Mouse (Mus musculus): ENCODE results near the gene Glp2r. TPM values are rescaled to one million over a fixed set of nuclear protein-coding genes. Genes with fewer than 3 reads are reported as not detected.

Glp2r gene
- polyA plus RNA-seq, 1 experiment, result not detected

DNA sequence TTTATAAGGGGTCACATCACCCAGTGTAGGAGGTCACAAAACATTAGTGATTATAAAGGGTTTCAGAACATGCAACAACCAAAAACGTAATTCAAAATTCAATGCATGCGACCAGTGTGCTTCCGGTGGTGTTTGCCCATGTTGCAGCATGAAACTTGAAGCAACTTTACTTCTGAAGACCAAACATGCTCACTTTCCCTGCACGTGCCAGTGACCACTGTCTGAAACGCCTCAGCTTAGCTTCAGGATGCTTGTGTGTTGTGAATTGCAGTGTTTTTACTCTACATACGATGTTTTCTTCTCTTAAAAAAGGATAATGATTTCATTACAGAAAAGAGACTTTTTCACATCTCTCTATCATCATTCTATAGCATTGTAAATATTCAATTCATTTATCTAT, 32.6 kb downstream of the Glp2r start:
- no peaks in the 10 kb centered on the region for H3K9me3 ChIP-seq (replicated peaks; ENCODE audit: control insufficient read depth, insufficient read depth, low read length, poor library complexity, severe bottlenecking)
- TF ChIP-seq CTCF (IDR thresholded peaks at IDR 0.05; ENCODE audit: low read depth, low read length), result no peak
- TF ChIP-seq POLR2A (IDR thresholded peaks at IDR 0.05; ENCODE audit: insufficient read depth, low read length), result no peak
- TF ChIP-seq EP300 (IDR thresholded peaks at IDR 0.05; ENCODE audit: insufficient read depth, low read depth, low read length), result no peak
- no peak overlapping the region for H3K4me3 ChIP-seq (ENCODE audit: low read depth, low read length)
- H3K27ac ChIP-seq (ENCODE audit: insufficient read depth, low read length), result no peak overlapping the region
- no peaks in the 10 kb centered on the region for H3K27me3 ChIP-seq (ENCODE audit: control insufficient read depth, insufficient read depth, low read length, poor library complexity, severe bottlenecking)
- H3K36me3 ChIP-seq (ENCODE audit: control insufficient read depth, insufficient read depth, low read length, poor library complexity, severe bottlenecking), result no peaks in the 10 kb centered on the region
- H3K9ac ChIP-seq (ENCODE audit: low read depth, poor library complexity, severe bottlenecking), result no peak overlapping the region
- no peaks in the 10 kb centered on the region for H3K4me1 ChIP-seq (ENCODE audit: control insufficient read depth, insufficient read depth, low read length)

DNA sequence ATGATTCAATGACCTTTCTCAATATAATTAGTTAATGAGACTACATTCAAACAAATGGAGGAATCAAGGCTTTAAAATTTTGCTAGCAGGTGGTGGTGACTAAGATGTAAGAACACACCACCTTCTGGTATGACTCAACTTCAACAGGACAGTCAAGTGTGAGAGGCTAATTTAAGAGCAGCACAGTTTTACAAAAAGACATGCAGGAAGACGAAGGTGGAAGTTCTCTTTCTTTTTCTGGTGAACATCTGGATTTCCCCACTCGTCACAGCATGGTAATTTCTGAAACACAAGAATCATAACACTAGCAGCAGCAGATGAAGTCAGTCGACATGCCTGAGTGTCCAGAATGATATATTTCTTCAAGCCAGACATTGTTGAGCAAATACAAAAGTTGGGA, 36.4 kb downstream of the Glp2r start:
- Histone ChIP-seq H3K9ac (ENCODE audit: low read depth, poor library complexity, severe bottlenecking) (no peak overlapping the region), H3K27me3 (ENCODE audit: control insufficient read depth, insufficient read depth, low read length, poor library complexity, severe bottlenecking) (no peaks in the 10 kb centered on the region), H3K4me1 (ENCODE audit: control insufficient read depth, insufficient read depth, low read length) (no peaks in the 10 kb centered on the region), H3K36me3 (ENCODE audit: control insufficient read depth, insufficient read depth, low read length, poor library complexity, severe bottlenecking) (no peaks in the 10 kb centered on the region), H3K27ac (ENCODE audit: insufficient read depth, low read length) (no peak overlapping the region), H3K4me3 (ENCODE audit: low read depth, low read length) (no peak overlapping the region), H3K9me3 (replicated peaks; ENCODE audit: control insufficient read depth, insufficient read depth, low read length, poor library complexity, severe bottlenecking) (no peaks in the 10 kb centered on the region)
- TF ChIP-seq POLR2A (IDR thresholded peaks at IDR 0.05; ENCODE audit: insufficient read depth, low read length) (no peak), CTCF (IDR thresholded peaks at IDR 0.05; ENCODE audit: low read depth, low read length) (no peak), EP300 (IDR thresholded peaks at IDR 0.05; ENCODE audit: insufficient read depth, low read depth, low read length) (no peak)

GRCm38 (mm10) chr11:67733726-67734125, 37.2 kb downstream of the Glp2r start:
- Histone ChIP-seq H3K4me1 (ENCODE audit: control insufficient read depth, insufficient read depth, low read length) (no peaks in the 10 kb centered on the region), H3K27me3 (ENCODE audit: control insufficient read depth, insufficient read depth, low read length, poor library complexity, severe bottlenecking) (no peaks in the 10 kb centered on the region), H3K4me3 (ENCODE audit: low read depth, low read length) (no peak overlapping the region), H3K27ac (ENCODE audit: insufficient read depth, low read length) (no peak overlapping the region), H3K9ac (ENCODE audit: low read depth, poor library complexity, severe bottlenecking) (no peak overlapping the region), H3K36me3 (ENCODE audit: control insufficient read depth, insufficient read depth, low read length, poor library complexity, severe bottlenecking) (no peaks in the 10 kb centered on the region), H3K9me3 (replicated peaks; ENCODE audit: control insufficient read depth, insufficient read depth, low read length, poor library complexity, severe bottlenecking) (no peaks in the 10 kb centered on the region)
- no peak for TF ChIP-seq CTCF (IDR thresholded peaks at IDR 0.05; ENCODE audit: low read depth, low read length)
- TF ChIP-seq EP300 (IDR thresholded peaks at IDR 0.05; ENCODE audit: insufficient read depth, low read depth, low read length), result no peak
- no peak for TF ChIP-seq POLR2A (IDR thresholded peaks at IDR 0.05; ENCODE audit: insufficient read depth, low read length)

DNA sequence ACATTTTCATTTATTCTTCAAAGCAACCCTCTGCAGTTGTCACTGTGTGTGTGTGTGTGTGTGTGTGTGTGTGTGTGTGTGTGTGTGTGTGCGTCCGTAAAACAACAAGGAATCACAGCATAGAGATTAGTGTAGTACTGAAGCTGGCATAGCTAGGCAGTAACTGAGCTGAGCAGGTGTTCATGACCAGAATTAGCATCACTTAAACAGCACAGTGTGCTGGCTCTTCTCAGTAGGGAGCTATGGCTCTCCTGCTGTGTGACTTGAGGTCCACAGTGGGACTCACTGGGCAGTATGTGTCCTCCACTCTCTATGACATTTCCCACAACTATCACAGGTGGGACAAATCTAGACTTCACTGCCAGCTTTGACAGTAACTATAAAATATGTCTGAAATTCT, 39.9 kb downstream of the Glp2r start:
- H3K36me3 ChIP-seq (ENCODE audit: control insufficient read depth, insufficient read depth, low read length, poor library complexity, severe bottlenecking), result no peaks in the 10 kb centered on the region
- no peak overlapping the region for H3K4me3 ChIP-seq (ENCODE audit: low read depth, low read length)
- no peaks in the 10 kb centered on the region for H3K9me3 ChIP-seq (replicated peaks; ENCODE audit: control insufficient read depth, insufficient read depth, low read length, poor library complexity, severe bottlenecking)
- no peak for TF ChIP-seq POLR2A (IDR thresholded peaks at IDR 0.05; ENCODE audit: insufficient read depth, low read length)
- no peak for TF ChIP-seq EP300 (IDR thresholded peaks at IDR 0.05; ENCODE audit: insufficient read depth, low read depth, low read length)
- no peak for TF ChIP-seq CTCF (IDR thresholded peaks at IDR 0.05; ENCODE audit: low read depth, low read length)
- H3K4me1 ChIP-seq (ENCODE audit: control insufficient read depth, insufficient read depth, low read length), result no peaks in the 10 kb centered on the region
- no peak overlapping the region for H3K27ac ChIP-seq (ENCODE audit: insufficient read depth, low read length)
- no peak overlapping the region for H3K9ac ChIP-seq (ENCODE audit: low read depth, poor library complexity, severe bottlenecking)
- H3K27me3 ChIP-seq (ENCODE audit: control insufficient read depth, insufficient read depth, low read length, poor library complexity, severe bottlenecking), result no peaks in the 10 kb centered on the region

- TF ChIP-seq POLR2A (IDR thresholded peaks at IDR 0.05; ENCODE audit: insufficient read depth, low read length) (no peak), CTCF (IDR thresholded peaks at IDR 0.05; ENCODE audit: low read depth, low read length) (no peak), EP300 (IDR thresholded peaks at IDR 0.05; ENCODE audit: insufficient read depth, low read depth, low read length) (no peak)
- Histone ChIP-seq H3K4me3 (ENCODE audit: low read depth, low read length) (no peak overlapping the region), H3K9ac (ENCODE audit: low read depth, poor library complexity, severe bottlenecking) (no peak overlapping the region), H3K27ac (ENCODE audit: insufficient read depth, low read length) (no peak overlapping the region), H3K9me3 (replicated peaks; ENCODE audit: control insufficient read depth, insufficient read depth, low read length, poor library complexity, severe bottlenecking) (no peaks in the 10 kb centered on the region), H3K4me1 (ENCODE audit: control insufficient read depth, insufficient read depth, low read length) (no peaks in the 10 kb centered on the region), H3K36me3 (ENCODE audit: control insufficient read depth, insufficient read depth, low read length, poor library complexity, severe bottlenecking) (no peaks in the 10 kb centered on the region), H3K27me3 (ENCODE audit: control insufficient read depth, insufficient read depth, low read length, poor library complexity, severe bottlenecking) (no peaks in the 10 kb centered on the region)
Measured at GRCm38 (mm10) chr11:67728726-67729125, 42.2 kb downstream of the Glp2r start.

- Histone ChIP-seq H3K27me3 (ENCODE audit: control insufficient read depth, insufficient read depth, low read length, poor library complexity, severe bottlenecking) (no peaks in the 10 kb centered on the region), H3K9ac (ENCODE audit: low read depth, poor library complexity, severe bottlenecking) (no peak overlapping the region), H3K9me3 (replicated peaks; ENCODE audit: control insufficient read depth, insufficient read depth, low read length, poor library complexity, severe bottlenecking) (no peaks in the 10 kb centered on the region), H3K4me3 (ENCODE audit: low read depth, low read length) (no peak overlapping the region), H3K27ac (ENCODE audit: insufficient read depth, low read length) (no peak overlapping the region), H3K4me1 (ENCODE audit: control insufficient read depth, insufficient read depth, low read length) (no peaks in the 10 kb centered on the region), H3K36me3 (ENCODE audit: control insufficient read depth, insufficient read depth, low read length, poor library complexity, severe bottlenecking) (no peaks in the 10 kb centered on the region)
- TF ChIP-seq POLR2A (IDR thresholded peaks at IDR 0.05; ENCODE audit: insufficient read depth, low read length), result no peak
- TF ChIP-seq CTCF (IDR thresholded peaks at IDR 0.05; ENCODE audit: low read depth, low read length), result no peak
- TF ChIP-seq EP300 (IDR thresholded peaks at IDR 0.05; ENCODE audit: insufficient read depth, low read depth, low read length), result no peak
Measured at GRCm38 (mm10) chr11:67727095-67727494, 43.9 kb downstream of the Glp2r start.
